Mouse (Mus musculus) monocyte, adult 59 days (primary cell): ENCODE results near the gene Ap5z1. TPM values are rescaled to one million over a fixed set of nuclear protein-coding genes. Genes with fewer than 3 reads are reported as not detected.

Experiments
- total RNA-seq, 2 experiments: library from RNA; stranded (reverse); gene quantifications; one replicate each; pipeline ENCODE4 v1.2.4; 2023

Gene Ap5z1
- 10 to 100 TPM; 39.7 to 51.8 TPM for total RNA-seq

DNA sequence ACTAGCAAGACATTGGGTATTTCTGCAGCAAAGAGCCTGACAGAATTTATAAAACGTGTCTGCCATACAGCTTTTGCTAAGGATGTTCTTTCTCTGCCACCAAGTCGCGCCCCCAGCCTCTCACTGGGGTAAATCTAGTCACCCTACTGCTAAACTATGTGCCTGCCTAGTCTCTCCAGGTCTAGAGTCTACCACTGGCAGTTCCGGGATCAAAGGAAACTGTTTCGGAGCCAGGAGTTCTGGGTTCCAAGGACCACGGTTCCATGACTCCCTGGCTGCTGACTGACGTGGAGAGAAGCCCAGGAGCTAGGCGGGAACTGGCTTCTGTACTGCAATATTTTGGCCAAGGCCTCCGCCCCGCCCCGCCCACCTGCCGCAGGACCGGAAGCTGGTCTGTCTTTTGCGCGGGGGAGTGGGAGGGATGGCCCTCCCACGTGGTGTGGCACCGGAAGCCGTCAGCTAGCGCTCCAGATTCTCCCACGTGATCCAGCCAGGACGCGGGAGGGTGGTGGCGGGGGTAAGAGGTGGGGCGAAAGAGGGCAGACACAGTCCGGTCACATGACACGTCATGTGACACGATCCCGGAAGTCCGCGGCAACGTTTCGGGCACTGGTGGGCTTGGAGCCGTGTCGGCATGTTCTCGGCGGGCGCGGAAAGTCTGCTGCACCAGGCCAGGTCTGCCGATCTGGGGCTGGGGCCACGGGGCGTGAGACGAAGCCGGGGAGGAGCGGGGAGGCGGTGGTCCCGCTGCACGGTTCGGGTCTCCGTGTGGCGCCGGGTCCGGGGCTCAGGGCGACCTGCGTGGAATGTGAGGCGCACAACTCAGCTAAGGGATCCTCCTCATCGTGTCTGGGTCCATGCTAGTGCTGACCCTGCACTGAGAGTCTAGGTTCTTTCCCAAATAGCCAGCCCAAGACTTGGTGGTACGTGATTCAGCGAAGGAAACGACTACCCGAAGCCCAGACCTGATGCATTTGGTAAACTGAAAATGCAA lies at the start of gene Ap5z1:
Gene Ap5z1, plus strand, starts transcription at position 484 of the 994 bp plus-strand sequence.

Other genes starting within 250 kb of the Ap5z1 start
- gene Foxk1, start 62.4 kb upstream of the Ap5z1 start, total RNA-seq, result 10 to 100 TPM; 79.3 to 81.3 TPM
- not detected for gene Papolb, start 66.1 kb downstream of the Ap5z1 start, total RNA-seq
- not detected for gene Radil, start 87.2 kb downstream of the Ap5z1 start, total RNA-seq
- not detected for gene Mmd2, start 144.9 kb downstream of the Ap5z1 start, total RNA-seq
- gene Wipi2, start 163.8 kb downstream of the Ap5z1 start, total RNA-seq, result 10 to 100 TPM; 54.0 to 58.0 TPM
- gene Slc29a4, start 228.6 kb downstream of the Ap5z1 start, total RNA-seq, result not detected